Mouse (Mus musculus) erythroblast, embryonic 14.5 days (primary cell): Measurements from ENCODE around the gene Stk4.

Source experiments
- GATA1 ChIP-seq: IDR thresholded peaks from 2 replicates; pipeline ENCODE4 v1.6.1; 2012; ENCODE audit warnings: low read length, inconsistent platforms, mixed read lengths
- TAL1 ChIP-seq: IDR thresholded peaks from 3 replicates; pipeline ENCODE4 v1.6.1; 2012; ENCODE audit warnings: low read length, inconsistent platforms, mixed read lengths

- no peak for TF ChIP-seq GATA1
- TF ChIP-seq TAL1, result no peak
Measured at GRCm38 (mm10) chr2:164183340-164183739, 113.2 kb downstream of the Stk4 start.
